Mouse (Mus musculus) CD4-positive helper T cell, adult 2 months (primary cell): ENCODE measurements around the gene Ten1.

ENCODE experiments used
- DNase-seq: peaks from one replicate; pipeline ENCODE4 v3.0.0-alpha.2; 2012; ENCODE audit warnings: low read depth, missing footprints, low spot score

Gene Ten1

DNA sequence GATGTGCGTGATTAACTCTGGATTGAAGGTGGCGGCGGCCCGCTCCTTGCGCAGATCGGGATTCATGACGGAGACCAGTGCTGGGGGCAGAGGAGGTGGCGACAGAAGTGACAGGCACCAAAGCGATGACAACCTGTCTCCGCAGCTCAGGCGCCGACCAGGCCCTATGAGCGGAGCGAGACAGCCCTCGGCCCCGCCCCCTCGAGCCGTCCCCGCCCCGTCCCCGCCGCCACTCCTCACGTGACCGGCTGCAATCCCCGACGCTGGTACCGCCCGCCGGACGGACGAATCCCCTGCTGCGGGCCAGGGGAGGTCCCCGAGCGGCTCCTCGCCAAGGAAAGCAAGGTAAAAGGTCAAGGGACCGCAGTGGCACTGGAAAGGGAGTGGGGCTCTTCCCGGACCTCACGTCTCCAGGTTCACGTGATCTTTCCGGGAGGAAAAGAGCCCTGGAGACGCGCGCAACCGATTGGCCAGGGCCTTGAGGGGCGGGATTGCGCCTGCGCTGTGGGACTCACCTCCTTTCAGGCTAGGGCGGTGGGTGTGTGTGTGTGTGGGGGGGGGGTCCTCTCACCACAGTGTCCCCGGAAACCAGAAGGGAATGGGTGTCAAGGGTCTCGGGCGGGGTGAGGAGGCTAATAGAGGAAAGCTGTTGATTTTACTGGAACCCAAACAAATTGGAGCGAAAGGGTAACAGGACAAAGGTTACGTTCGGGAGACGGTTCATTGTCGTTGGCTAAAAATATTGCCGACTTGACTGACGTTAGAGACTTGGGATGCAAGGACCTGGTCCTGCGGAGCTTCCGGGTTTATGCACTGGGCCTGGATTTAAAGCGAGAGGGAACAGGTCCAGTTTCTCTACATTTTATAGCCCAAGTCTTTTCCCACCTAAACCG is at the start of gene Ten1, which contains the start of gene Acox1:
Gene Ten1 (plus strand): TSS at position 217 of the 893 bp plus-strand sequence.
Gene Acox1 (minus strand): TSS at position 407 of the 893 bp plus-strand sequence.
- peak; percentile 93 for DNase-seq

DNA sequence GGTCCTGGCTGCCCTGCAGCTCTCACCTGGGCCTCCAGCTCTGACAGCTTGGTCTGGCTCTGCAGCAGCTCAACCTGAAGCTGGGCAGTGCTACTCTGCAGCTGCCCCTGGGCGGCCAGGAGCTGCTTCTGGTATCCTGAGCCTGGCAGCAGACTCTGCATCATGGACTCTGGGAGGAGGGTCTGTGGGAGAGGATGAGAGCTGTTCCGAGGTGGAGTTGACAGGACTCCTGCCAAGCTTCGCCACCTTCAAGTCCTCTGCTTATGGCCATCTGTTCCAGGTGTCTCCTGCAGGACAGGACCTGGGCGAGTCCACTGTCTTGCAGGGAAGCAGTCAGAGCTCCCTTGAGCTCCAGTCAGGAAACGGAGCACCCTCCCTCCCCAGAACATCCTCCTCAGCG is 49.3 kb upstream of the Ten1 start:
- no peak for DNase-seq

DNA sequence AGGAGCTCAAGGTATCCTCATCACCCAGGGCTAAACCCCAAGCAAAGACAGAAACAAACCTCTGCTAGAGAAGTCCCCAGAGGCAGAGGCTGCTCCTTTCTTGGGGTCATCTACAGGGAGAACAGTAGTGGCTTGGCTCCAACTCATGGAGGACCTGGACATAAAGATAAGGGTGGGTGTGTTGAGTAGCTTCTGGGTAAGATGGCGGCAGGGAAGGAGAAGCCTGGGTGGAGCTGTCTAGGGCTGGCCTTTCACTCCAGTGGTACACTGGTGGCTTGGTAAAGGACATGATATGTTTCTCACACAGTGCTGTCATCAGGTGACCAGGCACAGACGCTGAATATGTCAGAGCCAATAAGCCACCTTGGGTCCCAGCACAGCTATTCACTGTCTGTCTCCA is 47.7 kb upstream of the Ten1 start:
- DNase-seq: no peak

DNA sequence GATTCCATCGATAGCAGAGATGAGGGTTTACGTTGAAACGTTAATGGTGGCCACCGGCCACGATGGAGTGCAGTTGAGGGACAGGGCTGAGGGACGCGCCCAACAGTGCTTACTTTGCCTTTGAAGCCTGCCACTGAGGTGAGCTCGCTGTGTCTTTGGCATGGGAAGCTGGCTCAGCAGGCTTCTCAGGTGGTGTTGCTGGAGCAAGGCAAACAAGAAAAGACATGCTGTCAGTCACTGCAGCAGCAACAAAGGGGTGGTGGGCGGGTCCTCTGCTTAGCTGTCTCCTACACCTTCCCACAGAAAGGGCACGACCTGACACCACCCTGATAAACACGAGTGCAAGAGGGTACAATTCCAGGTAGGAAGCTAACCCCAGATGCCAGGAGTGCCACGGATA is 37.3 kb upstream of the Ten1 start:
- no peak for DNase-seq

DNA sequence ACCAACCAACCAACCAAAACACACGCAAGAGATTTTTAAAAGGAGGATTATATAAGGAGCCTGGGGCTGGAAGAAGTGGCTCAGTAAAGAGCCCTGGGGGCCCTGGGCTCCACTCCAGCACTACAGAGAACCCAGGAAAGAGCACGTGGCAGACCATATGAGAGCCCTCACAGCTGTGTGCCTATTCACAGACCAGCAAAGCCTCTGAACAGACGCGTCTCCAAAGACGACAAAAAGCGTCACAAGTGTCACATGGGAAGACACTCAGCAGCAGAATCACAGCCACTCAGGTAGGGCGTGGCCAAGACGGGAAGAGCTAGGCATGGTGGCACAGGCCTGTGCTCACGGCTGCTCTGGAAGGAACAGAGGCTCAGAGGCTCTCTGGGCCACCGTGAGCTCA is 36.5 kb upstream of the Ten1 start:
- DNase-seq: no peak

DNA sequence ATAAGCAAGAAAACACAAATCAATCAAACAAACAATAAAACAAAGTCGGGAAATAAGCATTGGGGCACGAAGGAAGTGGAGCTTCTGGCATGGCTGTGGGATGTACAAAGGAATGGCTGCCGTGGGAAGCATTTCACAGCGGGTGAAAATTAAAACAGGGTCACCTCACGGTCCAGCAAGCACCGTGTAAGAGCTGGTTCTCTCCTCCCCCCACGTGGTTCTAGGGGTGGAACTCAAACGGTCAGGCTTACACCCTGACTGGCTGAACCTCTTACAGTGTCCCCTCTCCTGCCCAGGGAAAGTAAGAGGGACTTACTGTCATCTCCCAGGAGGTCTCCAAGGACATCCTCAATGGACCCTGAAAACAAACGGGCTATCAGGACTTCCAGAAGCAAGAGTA is 35.7 kb upstream of the Ten1 start:
- DNase-seq: no peak

DNA sequence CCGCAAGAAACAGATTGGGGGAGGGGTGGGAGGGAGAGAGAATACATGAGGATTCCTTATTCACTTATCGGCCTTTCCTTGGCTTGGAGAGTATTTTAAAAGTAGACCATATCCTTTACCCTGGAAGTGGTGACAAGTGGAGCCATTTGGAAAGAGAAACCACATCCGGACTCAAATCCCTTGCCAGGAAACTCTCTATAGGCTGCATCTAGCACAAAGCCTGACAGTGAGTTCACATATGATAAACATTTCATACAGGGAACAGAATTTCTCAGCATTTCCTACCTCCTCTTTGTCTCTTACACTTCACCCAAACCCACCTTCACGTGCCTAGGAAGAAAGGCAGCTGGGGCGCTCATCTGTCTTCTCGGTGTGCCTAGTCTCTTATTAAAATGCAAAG is 31.4 kb upstream of the Ten1 start:
- DNase-seq: peak; percentile 36

DNA sequence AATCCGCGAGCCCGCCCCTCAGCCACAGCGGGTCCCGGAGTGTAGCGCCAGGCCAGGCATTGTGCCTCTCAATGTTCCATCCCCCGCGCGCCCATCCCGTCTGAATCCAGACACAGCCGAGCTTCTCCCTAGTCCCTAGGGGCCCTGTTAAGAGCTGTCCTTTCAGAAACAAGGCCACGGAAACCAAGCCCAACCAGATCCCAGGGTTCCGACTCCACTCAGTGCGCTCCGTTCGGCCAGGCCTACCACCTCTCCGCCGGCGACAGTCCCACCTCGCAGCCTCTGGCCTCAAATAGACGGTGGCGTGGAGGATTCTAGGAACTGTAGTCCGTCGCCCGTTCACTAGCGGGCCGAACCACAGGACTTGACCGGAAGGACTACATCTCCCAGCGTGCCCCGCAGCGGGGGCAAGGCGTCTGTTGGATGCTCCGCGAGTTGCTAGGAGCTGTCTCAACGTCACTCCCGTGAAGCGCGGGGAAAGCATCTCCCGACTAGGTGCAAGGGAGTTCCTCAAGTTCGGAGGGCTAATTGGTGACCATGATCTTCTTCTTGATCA is 30.7 kb upstream of the Ten1 start, which contains the start of gene Fbf1:
Gene Fbf1 (minus strand): TSS at position 283 of the 556 bp plus-strand sequence.
- DNase-seq: peak; percentile 91

DNA sequence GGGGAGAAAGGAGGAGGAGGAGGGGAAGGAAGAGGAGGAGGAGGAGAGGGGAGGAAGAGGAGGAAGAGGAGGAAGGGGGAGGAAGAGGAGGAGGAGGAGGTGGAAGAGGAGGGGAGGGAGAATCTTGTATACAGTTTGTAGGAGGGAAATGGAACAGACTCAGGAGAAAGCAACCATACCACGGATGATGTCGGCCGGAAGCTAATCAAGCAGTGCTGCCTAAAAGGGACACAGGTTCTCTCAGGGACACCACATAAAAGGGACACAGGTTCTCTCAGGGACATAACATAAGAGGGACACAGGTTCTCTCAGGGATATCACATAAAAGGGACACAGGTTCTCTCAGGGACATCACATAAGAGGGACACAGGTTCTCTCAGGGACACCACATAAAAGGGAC is 29.4 kb upstream of the Ten1 start:
- DNase-seq: no peak

DNA sequence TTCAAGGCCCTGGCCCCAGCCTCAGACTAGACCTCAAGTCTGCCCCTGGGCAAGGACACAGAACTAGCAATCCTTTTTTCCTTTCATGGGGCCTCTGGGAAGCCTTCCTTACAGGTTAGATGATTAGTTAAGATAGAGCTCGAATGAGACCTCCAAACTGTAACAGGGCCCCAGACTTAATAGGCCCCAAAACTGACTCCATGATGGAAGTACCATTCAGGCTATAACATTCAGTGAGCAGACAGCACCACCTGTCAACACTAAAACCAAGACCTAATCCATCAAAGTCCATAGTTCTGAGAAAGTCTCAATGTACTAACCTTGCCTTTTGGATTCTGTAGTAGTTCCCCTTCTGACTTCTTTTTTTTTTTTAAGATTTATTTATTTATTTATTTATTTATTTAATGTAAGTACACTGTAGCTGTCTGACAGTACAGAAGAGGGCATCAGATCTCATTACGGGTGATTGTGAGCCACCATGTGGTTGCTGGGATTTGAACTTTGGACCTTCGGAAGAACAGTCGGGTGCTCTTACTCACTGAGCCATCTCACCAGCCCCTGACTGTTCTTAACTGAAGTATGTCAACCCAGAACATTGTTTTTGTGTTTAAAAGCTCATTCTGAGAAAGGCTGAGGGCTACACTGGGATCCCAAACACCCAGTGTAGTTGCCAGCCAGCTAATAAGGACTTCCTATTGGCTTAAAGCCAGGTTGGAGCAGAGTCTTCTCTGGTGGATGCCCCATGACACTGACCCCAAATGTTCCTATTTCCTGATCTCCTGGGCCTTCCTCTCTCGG is 28.5 kb upstream of the Ten1 start:
- no peak for DNase-seq

DNA sequence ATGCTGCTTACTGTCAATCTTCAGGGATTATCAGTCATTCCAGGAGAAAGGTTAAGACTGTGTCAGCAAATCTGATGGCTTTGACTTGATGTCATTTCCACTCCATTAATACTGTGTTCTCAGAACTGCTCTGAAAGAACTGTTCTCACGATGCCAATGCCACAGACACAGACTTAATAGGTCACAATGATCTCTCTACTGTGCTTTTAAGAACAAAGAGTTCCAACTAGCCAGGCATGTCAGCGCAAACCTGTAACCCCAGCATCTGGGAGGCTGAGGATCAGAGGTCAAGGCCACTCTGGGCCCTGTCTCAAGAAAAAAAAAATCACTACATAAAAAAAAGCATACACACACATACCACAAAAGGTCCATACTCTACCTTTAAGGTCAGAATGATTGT is 26.7 kb upstream of the Ten1 start:
- no peak for DNase-seq

DNA sequence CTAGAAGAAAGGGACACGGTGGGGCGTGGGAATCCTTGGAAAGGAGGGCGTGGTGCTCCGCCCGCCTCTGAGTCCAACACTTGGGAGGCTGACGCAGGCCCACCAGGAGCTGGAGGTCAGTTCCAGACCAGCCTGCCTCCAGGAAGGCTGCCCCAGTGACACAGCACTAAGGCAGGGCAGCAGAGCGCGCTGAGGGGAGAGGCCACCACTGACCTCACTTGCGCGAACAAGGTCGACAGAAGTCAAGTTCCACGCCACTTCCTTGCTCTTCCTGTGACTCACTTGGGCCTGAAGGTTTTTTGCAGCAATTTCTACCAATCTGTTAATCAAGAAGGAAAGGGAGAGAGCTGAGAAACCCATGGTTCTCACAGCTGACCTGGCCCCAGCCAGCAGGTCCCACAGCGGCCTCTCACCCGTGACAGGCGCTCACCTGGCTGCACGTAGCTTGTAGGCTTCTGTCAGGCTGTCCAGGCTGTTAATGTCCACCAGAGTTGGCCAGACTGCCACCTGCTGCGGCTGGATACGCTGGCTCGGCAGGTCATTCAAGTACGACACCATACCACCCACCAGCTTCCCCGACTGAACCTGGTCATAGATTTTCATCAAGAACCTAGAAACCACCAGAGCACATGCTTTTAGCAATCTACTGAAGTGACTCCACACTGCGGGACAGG is 23.7 kb upstream of the Ten1 start:
- DNase-seq: no peak

DNA sequence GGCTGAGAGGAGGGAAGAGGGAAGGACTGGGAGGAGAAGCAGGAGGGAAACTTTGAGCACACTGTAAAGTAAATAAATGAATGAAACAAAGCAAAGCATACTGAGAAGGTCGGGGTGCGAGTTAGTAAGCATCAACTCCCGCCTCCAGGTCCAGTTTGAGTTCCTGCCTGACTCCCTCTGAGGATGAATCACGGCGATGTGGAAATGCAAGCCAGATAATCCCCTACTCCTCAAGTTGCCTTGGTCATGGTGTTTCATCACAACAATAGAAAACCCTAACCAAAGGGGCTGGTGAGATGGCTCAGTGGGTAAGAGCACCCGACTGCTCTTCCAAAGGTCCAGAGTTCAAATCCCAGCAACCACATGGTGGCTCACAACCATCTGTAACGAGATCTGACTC is 22.6 kb upstream of the Ten1 start:
- DNase-seq: no peak

DNA sequence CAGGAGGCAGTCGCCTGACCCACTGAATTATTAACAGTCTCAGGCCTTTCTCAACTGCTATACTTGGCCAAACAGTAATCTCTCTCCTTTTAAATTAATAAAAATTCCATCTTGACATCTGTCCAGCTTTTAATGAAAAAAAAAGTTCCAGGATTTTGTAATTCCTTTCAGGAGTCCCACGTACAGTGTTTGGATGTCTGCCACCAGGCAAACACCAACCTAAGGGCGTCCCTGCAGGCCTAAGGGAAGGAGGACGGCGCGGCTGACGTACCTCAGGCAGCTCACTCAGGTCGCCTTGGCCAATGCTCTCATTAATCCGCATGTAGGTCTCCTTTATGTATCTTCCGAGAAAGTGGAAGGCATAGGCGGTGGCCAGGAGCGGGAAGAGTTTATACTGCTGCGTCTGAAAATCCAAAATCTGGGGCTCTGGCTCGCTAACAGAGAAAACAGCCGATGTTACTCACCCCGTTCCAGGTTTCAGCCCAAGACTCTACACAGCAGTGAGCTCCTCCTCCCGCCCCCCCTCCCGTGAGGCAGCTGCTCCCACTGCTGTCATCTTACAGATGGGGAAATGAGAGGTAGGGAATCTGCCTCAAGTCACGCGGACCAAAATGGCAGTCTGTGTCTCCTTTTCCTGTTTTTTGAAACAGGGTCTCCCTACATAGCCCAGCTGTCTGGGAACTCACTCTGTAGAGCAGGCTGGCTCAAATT is 20.1 kb upstream of the Ten1 start:
- DNase-seq: no peak

DNA sequence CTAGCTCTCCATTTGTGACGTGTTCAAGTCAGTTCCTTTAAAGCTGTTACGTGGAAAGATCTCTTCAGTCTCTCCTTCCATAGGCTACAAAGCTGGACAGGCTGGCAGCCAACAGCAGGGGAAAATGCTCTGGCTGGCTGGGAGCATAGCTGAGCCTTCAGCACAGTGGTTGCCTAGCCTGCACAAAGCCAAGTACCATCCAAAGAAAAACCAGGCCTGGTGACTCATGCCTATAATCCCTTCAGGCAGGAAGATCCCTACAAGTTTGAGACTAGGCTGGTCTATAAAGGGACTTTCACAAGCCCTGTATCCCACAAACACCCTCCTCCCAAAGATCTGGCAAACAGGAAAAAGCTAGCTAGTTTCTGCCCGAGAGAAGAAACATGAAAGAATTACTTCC is 12.8 kb upstream of the Ten1 start:
- no peak for DNase-seq

DNA sequence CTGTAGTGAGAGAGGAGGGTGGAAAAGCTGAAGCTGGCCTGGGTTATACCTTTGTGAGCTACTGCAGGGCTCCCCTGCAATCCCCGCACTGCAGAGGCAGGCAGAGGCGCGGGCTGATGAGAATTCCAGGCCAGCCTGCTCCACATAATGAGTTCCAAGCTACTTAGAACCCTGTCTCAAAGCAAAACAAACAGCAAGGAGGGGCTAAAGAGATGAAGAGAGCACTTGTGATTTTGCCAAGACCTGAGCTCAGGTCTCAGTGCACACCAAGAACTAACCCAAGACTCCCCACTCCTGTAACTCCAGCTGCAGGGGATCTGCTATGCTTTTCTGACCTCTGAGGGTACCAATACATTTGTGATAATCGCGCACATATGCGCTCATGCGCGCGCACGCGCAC is 12.3 kb upstream of the Ten1 start:
- no peak for DNase-seq

DNA sequence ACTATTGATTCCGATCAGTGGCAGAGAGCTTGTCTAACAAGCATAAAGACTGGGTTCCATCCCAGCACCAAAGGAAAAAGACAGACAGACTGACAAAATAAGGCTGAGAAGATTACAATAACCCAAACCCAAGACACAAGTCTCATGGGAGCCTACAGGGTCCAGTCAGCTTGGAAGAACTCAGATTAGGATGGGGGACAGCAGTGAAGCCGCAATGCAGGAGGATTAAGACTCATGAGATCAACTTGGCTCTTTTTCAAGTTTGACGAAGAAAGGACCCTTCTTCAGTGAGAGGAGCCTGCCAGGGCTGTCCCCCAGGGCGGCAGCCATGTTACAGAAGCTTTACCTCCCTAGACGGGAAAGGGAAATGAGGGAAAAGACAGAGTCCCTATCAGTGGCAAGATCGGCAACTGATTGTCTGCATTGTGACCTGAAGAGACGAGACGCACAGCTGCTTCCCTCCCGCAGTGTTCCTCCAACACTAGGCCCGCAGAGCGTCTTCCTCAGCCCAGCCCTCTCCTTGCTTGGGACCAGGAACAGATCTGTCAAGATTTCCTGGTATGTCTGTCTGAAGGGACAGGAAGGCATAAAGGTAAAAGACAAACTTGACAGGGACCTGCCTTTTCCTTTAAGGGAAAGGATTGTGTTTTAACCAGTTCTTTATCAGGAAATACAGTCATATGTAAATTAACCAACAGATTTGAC is 11.3 kb upstream of the Ten1 start:
- DNase-seq: no peak

DNA sequence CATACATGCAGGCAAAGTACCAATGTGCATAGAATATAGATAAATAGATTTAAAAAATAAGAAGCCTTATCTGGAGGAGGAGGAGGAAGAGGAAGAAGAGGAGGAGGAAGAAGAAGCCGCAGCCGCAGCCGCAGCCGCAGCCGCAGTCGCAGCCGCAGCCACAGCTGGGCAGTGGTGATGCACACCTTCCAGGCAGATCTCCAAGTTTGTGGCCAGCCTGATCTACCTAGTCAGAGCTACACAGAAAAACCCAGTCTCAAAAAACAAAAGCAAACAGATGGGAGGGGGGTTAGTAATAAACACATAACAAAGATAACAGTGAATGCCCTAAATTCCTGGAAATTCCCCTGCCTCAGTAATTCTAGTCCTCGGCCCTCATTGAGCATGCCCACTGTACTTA is 4.0 kb upstream of the Ten1 start:
- peak; percentile 34 for DNase-seq

DNA sequence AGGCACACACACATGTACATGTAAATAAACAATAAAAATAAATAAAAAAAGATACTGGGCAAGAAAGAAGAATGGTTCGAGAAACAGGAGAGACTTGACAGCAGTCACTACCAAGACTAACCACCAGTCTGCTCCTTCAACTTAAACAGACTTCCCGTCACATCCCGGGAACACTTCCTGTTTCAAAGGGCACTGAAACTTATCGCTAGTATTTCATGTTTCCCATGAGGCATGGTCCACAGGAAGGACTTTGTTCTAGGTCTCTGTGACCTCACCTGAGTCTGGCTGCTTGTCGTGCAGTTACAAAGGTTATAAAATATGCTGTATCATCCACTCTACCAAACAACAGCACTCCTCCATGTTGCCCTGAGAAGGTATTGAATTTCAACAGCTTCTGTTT is 3.4 kb upstream of the Ten1 start:
- DNase-seq: no peak

DNA sequence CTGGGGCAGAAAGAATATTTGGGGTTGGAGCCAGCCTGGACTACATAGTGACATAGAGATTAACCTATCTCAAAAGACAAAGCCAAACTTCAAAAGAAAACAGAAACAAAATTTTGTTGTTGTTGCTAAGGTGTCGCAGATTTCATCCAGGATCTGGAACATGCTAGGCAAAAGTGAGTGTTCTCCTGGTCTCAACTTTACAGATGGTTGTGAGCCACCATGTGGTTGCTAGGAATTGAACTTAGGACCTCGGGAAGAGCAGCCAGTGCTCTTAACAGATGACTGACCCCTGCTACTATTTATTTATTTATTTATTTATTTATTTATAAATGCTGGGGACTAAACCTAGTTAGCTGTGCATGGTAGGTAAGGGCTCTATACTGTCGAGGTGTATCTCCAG is 2.3 kb upstream of the Ten1 start:
- DNase-seq: no peak
